Mouse (Mus musculus) bone marrow macrophage, adult 2 months (primary cell): ENCODE data around the gene Bglap2. TPM values are rescaled to one million over a fixed set of nuclear protein-coding genes. Genes with fewer than 3 reads are reported as not detected.
"Not testable (repeated sequence)": the region's sequence is repeated elsewhere in the genome, so short reads cannot be mapped to it uniquely, and the experiment has no call there.

Source experiments
- H3K27ac ChIP-seq: 2 replicates; pipeline ENCODE4 v1.5.1; 2012; ENCODE audit warnings: low read depth, low read length; ENCODE audit not compliant: insufficient read depth
- H3K4me1 ChIP-seq: 2 replicates; pipeline ENCODE4 v1.6.1; 2012; ENCODE audit warnings: low read length; ENCODE audit not compliant: control insufficient read depth, insufficient read depth
- H3K4me3 ChIP-seq: 2 replicates; pipeline ENCODE4 v1.5.1; 2012; ENCODE audit warnings: mild to moderate bottlenecking, low read length, moderate library complexity; ENCODE audit not compliant: insufficient read depth
- CTCF ChIP-seq: IDR thresholded peaks from 2 replicates; pipeline ENCODE4 v1.5.1; 2012; ENCODE audit warnings: low read depth, mild to moderate bottlenecking, low read length, moderate library complexity
- POLR2A ChIP-seq: IDR thresholded peaks from 2 replicates; pipeline ENCODE4 v1.6.1; 2012; ENCODE audit warnings: mild to moderate bottlenecking, low read depth, low read length, borderline replicate concordance
- polyA plus RNA-seq: library from polyadenylated mRNA; stranded (reverse); fragments of >200 nt; gene quantifications from 2 replicates; pipeline ENCODE4 v1.2.4, GENCODE M21; 2012; ENCODE audit not compliant: missing spikeins, insufficient read depth, insufficient read length

Gene Bglap2
- polyA plus RNA-seq: not detected in 2 replicates

- H3K4me1 ChIP-seq, H3K4me3 ChIP-seq, H3K27ac ChIP-seq: not testable (repeated sequence)
Measured at GRCm38 (mm10) chr3:88378599-88378998, at the start of gene Bglap2. TSS of gene Bglap2 (minus strand) at chr3:88378699.

DNA sequence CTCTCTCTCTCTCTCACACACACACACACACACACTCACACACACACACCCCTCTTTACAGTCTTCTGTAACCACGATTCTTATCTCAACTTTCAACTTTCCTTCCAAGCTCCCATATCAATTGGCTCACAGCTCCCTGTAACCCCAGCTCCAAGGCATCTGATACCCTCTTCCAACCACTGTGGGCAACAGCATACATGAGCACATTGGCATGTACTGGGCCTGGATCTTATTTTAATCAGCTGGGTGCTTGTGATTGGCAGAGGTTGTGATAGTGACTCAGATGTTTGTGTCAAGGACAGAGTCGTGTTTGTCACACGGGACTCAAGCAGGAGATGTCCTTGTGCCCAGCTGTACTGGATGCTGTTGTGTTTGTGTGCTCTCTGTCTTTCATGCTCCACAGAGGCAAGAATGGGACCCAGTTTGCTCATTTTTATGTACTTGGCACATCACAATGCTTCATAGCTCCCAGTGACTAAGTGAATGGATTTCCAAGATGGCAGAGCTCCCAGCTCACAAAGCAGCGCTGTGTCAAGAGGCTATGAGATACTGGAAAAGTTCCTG is 48.9 kb upstream of the Bglap2 start:
- TF ChIP-seq CTCF: no peak
- no peak for TF ChIP-seq POLR2A
- Histone ChIP-seq H3K4me3 (no peak overlapping the region), H3K27ac (no peak overlapping the region), H3K4me1 (peaks cover 16% of the 10 kb centered on the region)

DNA sequence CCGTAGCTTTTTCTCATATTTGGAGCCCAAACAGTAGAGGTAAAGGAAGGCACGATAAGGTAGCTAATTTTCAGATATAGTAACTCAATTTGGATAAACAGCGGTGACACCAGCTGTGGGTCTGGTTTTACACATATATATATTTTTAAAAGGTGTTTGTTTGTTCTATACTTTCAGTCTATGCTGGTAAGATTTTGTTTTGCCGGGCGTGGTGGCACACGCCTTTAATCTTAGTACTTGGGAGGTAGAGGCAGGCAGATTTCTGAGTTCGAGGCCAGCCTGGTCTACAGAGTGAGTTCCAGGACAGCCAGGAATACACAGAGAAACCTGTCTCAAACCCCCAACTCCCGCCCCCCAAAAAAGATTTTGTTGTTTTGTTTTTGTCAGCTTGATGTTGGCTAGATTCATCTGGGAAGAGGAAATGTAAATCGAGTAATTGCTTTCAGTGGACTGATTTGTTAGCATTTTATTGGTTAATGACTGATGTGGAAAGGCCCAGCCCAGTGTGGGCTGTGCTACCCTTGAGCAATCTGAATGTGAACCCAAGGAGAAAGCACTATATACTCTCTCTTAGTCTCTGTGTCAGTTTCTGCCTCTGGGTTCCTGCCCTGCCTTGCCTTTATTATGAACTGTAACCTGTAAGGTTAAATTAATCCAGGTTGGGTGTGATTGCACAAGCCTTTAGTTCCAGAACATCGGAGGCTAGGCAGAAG is 47.4 kb upstream of the Bglap2 start:
- Histone ChIP-seq H3K4me1 (peaks cover 24% of the 10 kb centered on the region), H3K27ac (no peak overlapping the region), H3K4me3 (no peak overlapping the region)
- TF ChIP-seq POLR2A (no peak), CTCF (no peak)

GRCm38 (mm10) chr3:88425330-88425689 is 46.8 kb upstream of the Bglap2 start:
- H3K27ac ChIP-seq: no peak overlapping the region
- peak overlapping the region; percentile 24; the same call in 1 of the 2 replicates for H3K4me3 ChIP-seq
- TF ChIP-seq POLR2A: no peak
- no peak for TF ChIP-seq CTCF
- H3K4me1 ChIP-seq: peaks cover 24% of the 10 kb centered on the region

- Histone ChIP-seq H3K4me3 (peak within 1 kb of the TSS; percentile 76), H3K4me1 (peaks cover 24% of the 10 kb centered on the region), H3K27ac (peak within 1 kb of the TSS; percentile 57)
- TF ChIP-seq CTCF (no peak), POLR2A (no peak)
Measured at GRCm38 (mm10) chr3:88424605-88425329, 46.3 kb upstream of the Bglap2 start, which contains the start of gene Slc25a44. TSS of gene Slc25a44 (minus strand) at chr3:88425139.

DNA sequence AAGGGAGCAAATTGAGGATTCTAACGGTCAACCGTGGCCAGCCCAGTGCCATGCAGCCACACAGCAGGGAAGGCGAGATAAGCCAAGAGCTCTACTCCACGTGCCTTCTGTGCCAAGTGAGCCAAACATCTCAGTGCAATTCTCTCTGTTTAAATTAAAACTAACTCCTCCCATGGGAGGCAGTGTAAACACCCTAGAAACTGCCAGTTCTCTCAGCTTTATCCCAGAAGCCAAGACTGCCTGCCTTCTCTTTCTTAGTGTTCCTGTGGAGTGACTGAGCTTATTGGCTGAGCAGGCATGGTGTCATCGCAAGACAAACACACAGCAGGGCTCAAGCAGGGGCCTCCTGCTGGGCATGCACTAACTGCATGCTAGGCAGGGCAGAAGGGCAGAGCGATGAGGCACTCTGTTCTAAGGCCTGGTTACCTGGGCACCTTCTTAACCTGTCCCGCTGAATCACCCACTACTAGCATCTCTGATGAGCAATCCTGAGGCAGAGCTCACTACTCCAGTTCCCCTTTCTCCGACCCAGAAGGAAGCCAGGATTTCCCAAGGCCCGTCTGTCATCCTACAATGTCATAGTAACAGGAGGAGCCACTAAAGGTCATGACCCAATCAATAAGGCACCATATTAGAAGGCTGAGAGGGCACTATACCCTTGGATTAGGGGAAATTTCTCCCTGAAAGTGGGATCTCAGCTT is 43.7 kb upstream of the Bglap2 start:
- TF ChIP-seq CTCF: no peak
- TF ChIP-seq POLR2A: no peak
- Histone ChIP-seq H3K4me3 (no peak overlapping the region), H3K4me1 (peaks cover 24% of the 10 kb centered on the region), H3K27ac (no peak overlapping the region)

DNA sequence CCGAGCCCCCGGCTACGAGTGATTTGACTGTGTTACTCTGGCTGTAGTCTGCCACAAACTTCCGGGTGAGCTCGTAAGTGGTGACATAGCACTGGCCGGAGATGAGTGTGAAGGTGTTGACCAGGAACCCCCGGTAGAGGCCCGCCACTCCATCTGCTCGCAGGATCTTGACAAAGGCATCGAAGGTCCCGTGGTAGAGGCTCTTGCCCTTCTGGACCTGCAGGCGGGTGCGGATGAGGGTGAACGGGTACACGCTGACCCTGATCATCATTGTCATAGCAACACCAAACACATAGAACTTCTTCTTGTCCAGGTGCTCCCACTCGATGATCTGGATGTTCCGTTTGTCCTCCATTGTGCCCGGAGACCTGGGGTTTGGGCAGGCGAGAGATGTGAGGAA is 42.3 kb upstream of the Bglap2 start:
- Histone ChIP-seq H3K4me3 (no peak overlapping the region), H3K4me1 (peaks cover 20% of the 10 kb centered on the region), H3K27ac (no peak overlapping the region)
- no peak for TF ChIP-seq POLR2A
- no peak for TF ChIP-seq CTCF

DNA sequence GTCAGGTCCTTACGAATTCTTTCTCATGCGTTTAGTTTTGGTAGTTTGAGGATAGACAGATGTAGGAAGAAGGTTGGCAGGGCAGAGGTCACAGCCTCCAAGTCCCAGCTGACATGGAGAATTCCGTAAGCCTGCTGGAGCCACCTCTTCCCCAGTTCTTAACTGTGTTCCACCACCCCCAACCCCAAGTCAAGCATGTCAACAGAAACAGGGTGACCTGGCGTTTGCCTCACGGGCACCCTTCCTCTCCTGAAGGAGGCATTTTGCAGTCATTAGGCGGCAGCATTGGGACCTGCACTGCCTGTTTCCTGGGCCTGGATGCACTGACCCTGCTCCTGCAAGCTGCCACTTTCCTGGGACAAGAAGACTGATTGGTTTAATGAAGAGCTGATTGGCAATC is 39.5 kb upstream of the Bglap2 start:
- TF ChIP-seq CTCF (no peak), POLR2A (no peak)
- no peak overlapping the region for H3K4me3 ChIP-seq
- no peak overlapping the region for H3K27ac ChIP-seq
- H3K4me1 ChIP-seq: peaks cover 20% of the 10 kb centered on the region

- no peak overlapping the region for H3K27ac ChIP-seq
- no peak overlapping the region for H3K4me3 ChIP-seq
- peaks cover 11% of the 10 kb centered on the region for H3K4me1 ChIP-seq
- TF ChIP-seq POLR2A (no peak), CTCF (no peak)
Measured at GRCm38 (mm10) chr3:88415668-88416067, 37.2 kb upstream of the Bglap2 start.

- no peak overlapping the region for H3K27ac ChIP-seq
- H3K4me3 ChIP-seq: no peak overlapping the region
- H3K4me1 ChIP-seq: peaks cover 20% of the 10 kb centered on the region
- TF ChIP-seq CTCF (no peak), POLR2A (no peak)
Measured at GRCm38 (mm10) chr3:88412636-88413035, 34.1 kb upstream of the Bglap2 start.

GRCm38 (mm10) chr3:88411681-88412080 is 33.2 kb upstream of the Bglap2 start:
- Histone ChIP-seq H3K4me3 (no peak overlapping the region), H3K4me1 (peaks cover 20% of the 10 kb centered on the region), H3K27ac (no peak overlapping the region)
- no peak for TF ChIP-seq POLR2A
- TF ChIP-seq CTCF: no peak
